Mouse (Mus musculus) forebrain, embryonic 12.5 days (tissue): ENCODE results near the gene Enpp6. TPM values are rescaled to one million over a fixed set of nuclear protein-coding genes. Genes with fewer than 3 reads are reported as not detected.

Experiments
- ATAC-seq: fragments of 200-750 bp; cut with Nextera tagmentation; 2 replicates; pipeline ENCODE4 v1.8.0; 2017; ENCODE audit warnings: moderate TSS enrichment; ENCODE audit not compliant: low FRiP score
- H3K27ac ChIP-seq: fragments of 300-500 bp; sonication (generic); 2 replicates; pipeline ENCODE4 v1.5.1; 2016; ENCODE audit warnings: mild to moderate bottlenecking
- H3K27me3 ChIP-seq: fragments of 300-500 bp; sonication (generic); 2 replicates; pipeline ENCODE4 v1.6.1; 2016; ENCODE audit warnings: mild to moderate bottlenecking
- H3K36me3 ChIP-seq: fragments of 300-500 bp; sonication (generic); replicated peaks from 2 replicates; pipeline ENCODE4 v1.6.1; 2016; ENCODE audit warnings: mild to moderate bottlenecking
- H3K4me1 ChIP-seq: fragments of 300-500 bp; sonication (generic); 2 replicates; pipeline ENCODE4 v1.6.1; 2016
- H3K4me2 ChIP-seq: fragments of 300-500 bp; sonication (generic); 2 replicates; pipeline ENCODE4 v1.6.1; 2016; ENCODE audit warnings: mild to moderate bottlenecking, moderate library complexity
- H3K4me3 ChIP-seq: fragments of 300-500 bp; sonication (generic); replicated peaks from 2 replicates; pipeline ENCODE4 v1.5.1; 2016; ENCODE audit warnings: mild to moderate bottlenecking
- H3K9ac ChIP-seq: fragments of 300-500 bp; sonication (generic); 2 replicates; pipeline ENCODE4 v1.6.1; 2016; ENCODE audit warnings: mild to moderate bottlenecking
- H3K9me3 ChIP-seq: fragments of 300-500 bp; sonication (generic); 2 replicates; pipeline ENCODE4 v1.6.1; 2016
- WGBS: fragments of 180-500 bp; shearing (Covaris S2); methylation state at CpG from one replicate; pipeline ENCODE4 v1.1.7; 2016; 5-methylcytosine and 5-hydroxymethylcytosine counted together
- polyA plus RNA-seq: library from polyadenylated mRNA; unstranded; fragments of >200 nt; fragmentation: Nextera tagmentation; extraction: Ambion mirVana; gene quantifications from 2 replicates; pipeline ENCODE4 v1.2.1, GENCODE M21; 2016

Enpp6 gene
- polyA plus RNA-seq, 1 experiment from 2014 or later, result 0.14 TPM

DNA sequence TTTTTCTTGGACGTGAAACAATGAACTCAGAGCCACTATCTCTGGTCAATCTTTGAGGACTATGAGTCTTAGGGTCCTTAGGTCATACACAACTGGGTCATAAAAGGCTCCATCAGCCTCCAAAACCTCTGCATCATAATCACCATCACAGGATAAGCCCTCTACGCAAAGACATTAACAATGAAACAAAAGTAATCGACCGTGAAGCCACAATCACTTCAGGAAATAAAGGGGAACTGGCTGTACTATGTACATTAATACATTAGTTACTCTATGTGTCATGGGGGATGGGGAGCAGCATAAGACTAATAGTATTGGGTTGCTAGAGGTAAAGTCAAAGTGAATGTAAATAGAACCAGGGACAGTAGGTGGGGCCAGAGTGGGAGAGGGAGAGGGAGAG, 59.7 kb downstream of the Enpp6 start:
- H3K4me2 ChIP-seq, result no peak overlapping the region
- no peak for ATAC-seq
- no peak overlapping the region for H3K4me3 ChIP-seq
- no peaks in the 10 kb centered on the region for H3K36me3 ChIP-seq
- no peaks in the 10 kb centered on the region for H3K4me1 ChIP-seq
- no peak overlapping the region for H3K9ac ChIP-seq
- 0 out of 2 replicates have a peak, but pooled peaks cover 4% of the 10 kb centered on the region for H3K9me3 ChIP-seq
- 81% methylated on average over 4 of the region's 4 CpGs for WGBS
- no peak overlapping the region for H3K27ac ChIP-seq
- no peaks in the 10 kb centered on the region for H3K27me3 ChIP-seq

GRCm38 (mm10) chr8:47047146-47047545, 60.5 kb downstream of the Enpp6 start:
- Histone ChIP-seq H3K4me3 (no peak overlapping the region), H3K9me3 (0 out of 2 replicates have a peak, but pooled peaks cover 4% of the 10 kb centered on the region), H3K9ac (no peak overlapping the region), H3K36me3 (no peaks in the 10 kb centered on the region), H3K4me1 (no peaks in the 10 kb centered on the region), H3K27ac (no peak overlapping the region), H3K4me2 (no peak overlapping the region), H3K27me3 (no peaks in the 10 kb centered on the region)
- WGBS, result 92% methylated on average over 2 of the region's 2 CpGs
- no peak for ATAC-seq

DNA sequence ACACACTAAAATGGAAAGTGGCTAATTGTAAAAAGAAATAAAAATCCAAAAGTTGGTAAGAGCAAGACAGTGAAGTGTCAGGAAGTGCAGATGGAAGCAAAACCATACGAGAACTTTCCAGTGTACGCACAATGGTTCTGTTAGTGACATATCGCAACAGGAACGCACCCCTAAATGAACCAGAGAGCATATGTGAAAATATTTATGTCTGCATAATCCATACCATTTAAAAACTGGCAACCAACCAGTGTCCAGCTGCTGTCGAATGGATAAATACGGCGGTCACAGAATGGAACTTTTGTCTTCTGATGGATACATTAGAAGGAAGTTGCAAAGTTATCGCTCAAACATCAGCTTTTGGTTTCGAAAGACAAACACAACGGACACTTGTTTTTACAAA, 61.9 kb downstream of the Enpp6 start:
- H3K27me3 ChIP-seq, result no peaks in the 10 kb centered on the region
- H3K36me3 ChIP-seq, result no peaks in the 10 kb centered on the region
- no peak overlapping the region for H3K27ac ChIP-seq
- WGBS, result 91% methylated on average over 10 of the region's 10 CpGs
- no peak for ATAC-seq
- 0 out of 2 replicates have a peak, but pooled peaks cover 1% of the 10 kb centered on the region for H3K9me3 ChIP-seq
- H3K9ac ChIP-seq, result no peak overlapping the region
- no peak overlapping the region for H3K4me3 ChIP-seq
- no peaks in the 10 kb centered on the region for H3K4me1 ChIP-seq
- H3K4me2 ChIP-seq, result no peak overlapping the region

DNA sequence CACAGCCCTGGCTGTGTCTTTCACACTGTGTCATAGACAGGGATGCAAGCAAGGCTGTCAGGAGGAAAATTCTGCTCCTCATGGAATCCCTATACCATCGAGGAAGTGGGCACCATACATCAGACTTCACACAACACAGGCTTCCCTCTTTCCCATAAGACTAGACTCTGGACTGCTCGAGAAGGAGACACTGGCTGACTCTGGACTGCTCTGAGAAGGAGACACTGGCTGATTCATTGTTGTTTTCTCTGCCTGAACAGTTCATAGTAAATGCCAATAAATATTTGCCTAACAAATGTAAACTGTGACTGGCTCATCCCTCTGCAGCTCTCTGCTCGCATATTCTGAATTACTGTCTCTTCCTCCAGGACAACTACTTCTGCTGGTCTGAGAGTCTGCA, 66.0 kb downstream of the Enpp6 start:
- ATAC-seq, result no peak
- H3K9ac ChIP-seq, result no peak overlapping the region
- no peaks in the 10 kb centered on the region for H3K4me1 ChIP-seq
- 83% methylated on average over 3 of the region's 3 CpGs for WGBS
- H3K36me3 ChIP-seq, result no peaks in the 10 kb centered on the region
- H3K4me2 ChIP-seq, result no peak overlapping the region
- no peak overlapping the region for H3K27ac ChIP-seq
- H3K27me3 ChIP-seq, result no peaks in the 10 kb centered on the region
- H3K9me3 ChIP-seq, result no peaks in the 10 kb centered on the region
- H3K4me3 ChIP-seq, result no peak overlapping the region

DNA sequence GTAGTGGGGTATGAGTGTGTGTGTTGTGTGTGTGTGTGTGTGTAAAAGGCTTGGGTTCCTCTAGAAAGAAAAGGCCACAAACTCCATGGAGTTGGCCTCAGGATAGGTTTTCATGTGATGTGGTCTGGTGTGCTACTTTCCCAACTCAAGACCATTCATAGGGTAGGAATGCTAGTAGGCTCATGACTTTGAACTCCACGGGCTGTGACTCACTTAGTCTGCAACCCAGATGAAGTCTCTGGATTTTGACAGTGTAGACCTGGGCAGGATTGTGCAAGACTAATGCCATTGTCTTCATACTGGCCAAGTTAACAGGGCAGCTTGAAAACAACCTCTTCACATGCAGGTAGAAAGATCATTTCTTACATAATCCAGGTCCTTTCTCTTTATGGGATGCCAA, 69.4 kb downstream of the Enpp6 start:
- Histone ChIP-seq H3K9ac (no peak overlapping the region), H3K27me3 (no peaks in the 10 kb centered on the region), H3K9me3 (no peaks in the 10 kb centered on the region), H3K36me3 (no peaks in the 10 kb centered on the region), H3K4me3 (no peak overlapping the region), H3K27ac (no peak overlapping the region), H3K4me2 (no peak overlapping the region), H3K4me1 (no peaks in the 10 kb centered on the region)
- 100% methylated on average over 1 of the region's 1 CpGs for WGBS
- ATAC-seq, result no peak

DNA sequence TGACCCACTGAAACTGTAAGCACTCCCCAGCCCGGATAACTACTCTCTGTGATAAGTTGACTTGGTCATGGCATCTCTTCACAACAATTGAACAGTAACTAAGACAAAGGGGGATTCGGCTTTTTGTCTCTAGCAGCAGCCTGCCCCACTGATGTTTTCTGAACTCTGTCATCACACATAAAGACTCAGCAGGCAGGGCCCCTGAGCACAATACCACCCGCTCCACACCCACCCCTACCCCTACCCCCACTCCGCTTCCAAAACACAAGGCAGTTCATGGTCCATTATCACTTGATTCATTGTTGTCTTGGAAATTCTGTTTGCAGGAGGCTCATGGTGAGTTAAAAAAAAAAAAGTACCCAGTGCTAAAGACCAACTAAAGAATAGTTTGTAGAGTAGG, 71.8 kb downstream of the Enpp6 start:
- H3K4me3 ChIP-seq, result no peak overlapping the region
- no peak overlapping the region for H3K9ac ChIP-seq
- WGBS, result 63% methylated on average over 4 of the region's 4 CpGs
- no peaks in the 10 kb centered on the region for H3K4me1 ChIP-seq
- H3K9me3 ChIP-seq, result no peaks in the 10 kb centered on the region
- no peak for ATAC-seq
- no peak overlapping the region for H3K4me2 ChIP-seq
- no peaks in the 10 kb centered on the region for H3K27me3 ChIP-seq
- no peaks in the 10 kb centered on the region for H3K36me3 ChIP-seq
- H3K27ac ChIP-seq, result no peak overlapping the region

DNA sequence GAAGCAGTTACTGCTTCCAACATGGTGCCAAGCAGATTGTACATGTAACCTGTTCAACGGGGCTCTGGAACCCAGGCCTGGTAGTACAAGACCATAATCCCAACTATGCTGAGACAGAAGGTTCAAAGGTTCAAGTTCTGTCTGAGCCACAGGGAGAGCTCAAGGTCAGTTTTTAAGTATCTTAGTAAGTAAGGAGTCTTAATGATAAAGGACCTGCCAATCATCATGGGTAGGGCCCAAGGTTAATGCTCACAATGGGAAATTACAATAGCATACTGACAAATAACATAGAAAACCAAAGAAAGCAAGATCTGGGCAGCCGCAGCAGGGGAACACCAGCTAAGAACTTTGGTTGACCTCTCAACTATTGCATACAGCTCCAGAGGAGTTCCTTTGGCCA, 72.3 kb downstream of the Enpp6 start:
- Histone ChIP-seq H3K36me3 (no peaks in the 10 kb centered on the region), H3K4me3 (no peak overlapping the region), H3K27me3 (no peaks in the 10 kb centered on the region), H3K9me3 (no peaks in the 10 kb centered on the region), H3K4me1 (no peaks in the 10 kb centered on the region), H3K4me2 (no peak overlapping the region), H3K9ac (no peak overlapping the region), H3K27ac (no peak overlapping the region)
- ATAC-seq, result no peak
- WGBS, result 80% methylated on average over 2 of the region's 2 CpGs

GRCm38 (mm10) chr8:47061105-47061720, 74.5 kb downstream of the Enpp6 start:
- H3K4me3 ChIP-seq, result no peak overlapping the region
- H3K9me3 ChIP-seq, result no peaks in the 10 kb centered on the region
- H3K27me3 ChIP-seq, result no peaks in the 10 kb centered on the region
- ATAC-seq, result no peak
- H3K36me3 ChIP-seq, result no peaks in the 10 kb centered on the region
- WGBS, result 81% methylated on average over 7 of the region's 7 CpGs
- H3K4me2 ChIP-seq, result no peak overlapping the region
- H3K4me1 ChIP-seq, result no peaks in the 10 kb centered on the region
- no peak overlapping the region for H3K27ac ChIP-seq
- H3K9ac ChIP-seq, result no peak overlapping the region

DNA sequence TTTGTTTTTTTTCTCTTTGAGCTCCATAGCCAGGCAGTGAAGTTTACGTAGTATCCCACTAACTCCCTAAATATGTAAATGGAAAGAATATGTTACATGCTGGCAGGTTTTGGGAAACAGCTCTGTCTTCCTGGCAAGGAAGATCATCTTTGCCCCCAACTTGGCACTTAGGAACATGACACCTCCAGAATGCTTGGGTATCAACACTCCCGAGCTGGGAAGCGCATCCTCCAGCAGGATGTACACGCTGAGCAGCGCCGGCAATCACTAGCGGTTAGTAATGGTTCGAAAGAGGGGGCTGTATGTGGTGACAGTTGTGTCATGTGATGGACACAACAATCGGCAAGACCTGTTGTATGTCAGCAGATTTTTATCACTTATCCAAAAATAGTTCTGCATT, 80.4 kb downstream of the Enpp6 start:
- Histone ChIP-seq H3K9me3 (no peaks in the 10 kb centered on the region), H3K27me3 (no peaks in the 10 kb centered on the region), H3K4me3 (no peak overlapping the region), H3K36me3 (no peaks in the 10 kb centered on the region), H3K27ac (no peak overlapping the region), H3K4me1 (no peaks in the 10 kb centered on the region), H3K4me2 (no peak overlapping the region), H3K9ac (no peak overlapping the region)
- WGBS, result 93% methylated on average over 9 of the region's 9 CpGs
- ATAC-seq, result no peak

DNA sequence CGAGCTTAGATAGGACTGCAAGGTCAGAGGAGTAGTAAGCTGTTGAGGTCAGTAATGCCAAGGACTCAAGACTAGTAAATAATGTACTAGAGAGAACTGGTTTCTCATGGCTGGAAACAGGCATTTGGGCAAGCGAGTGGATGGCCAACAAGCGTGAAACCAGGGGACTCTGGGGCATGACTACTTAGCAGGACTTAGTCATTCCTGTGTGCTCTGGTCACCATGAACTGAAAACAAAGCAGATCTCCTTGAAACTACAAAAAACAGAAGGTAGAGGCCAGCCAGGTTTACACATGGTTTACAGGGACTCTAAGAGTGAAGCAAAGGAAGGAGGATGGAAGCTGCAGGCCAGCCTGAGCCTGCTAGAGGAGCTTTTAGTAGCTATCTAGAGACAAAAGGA, 82.9 kb downstream of the Enpp6 start:
- H3K36me3 ChIP-seq, result no peaks in the 10 kb centered on the region
- no peak for ATAC-seq
- H3K4me3 ChIP-seq, result no peak overlapping the region
- 81% methylated on average over 3 of the region's 3 CpGs for WGBS
- H3K27ac ChIP-seq, result no peak overlapping the region
- no peaks in the 10 kb centered on the region for H3K27me3 ChIP-seq
- no peak overlapping the region for H3K4me2 ChIP-seq
- H3K9me3 ChIP-seq, result peaks cover 3% of the 10 kb centered on the region; the same call in 1 of the 2 replicates
- H3K4me1 ChIP-seq, result no peaks in the 10 kb centered on the region
- H3K9ac ChIP-seq, result no peak overlapping the region

GRCm38 (mm10) chr8:47072001-47072400, 85.3 kb downstream of the Enpp6 start:
- Histone ChIP-seq H3K4me3 (no peak overlapping the region), H3K9me3 (peaks cover 3% of the 10 kb centered on the region), H3K36me3 (no peaks in the 10 kb centered on the region), H3K4me2 (no peak overlapping the region), H3K27me3 (no peaks in the 10 kb centered on the region), H3K4me1 (no peaks in the 10 kb centered on the region), H3K27ac (no peak overlapping the region), H3K9ac (no peak overlapping the region)
- ATAC-seq, result no peak
- 88% methylated on average over 5 of the region's 5 CpGs for WGBS

DNA sequence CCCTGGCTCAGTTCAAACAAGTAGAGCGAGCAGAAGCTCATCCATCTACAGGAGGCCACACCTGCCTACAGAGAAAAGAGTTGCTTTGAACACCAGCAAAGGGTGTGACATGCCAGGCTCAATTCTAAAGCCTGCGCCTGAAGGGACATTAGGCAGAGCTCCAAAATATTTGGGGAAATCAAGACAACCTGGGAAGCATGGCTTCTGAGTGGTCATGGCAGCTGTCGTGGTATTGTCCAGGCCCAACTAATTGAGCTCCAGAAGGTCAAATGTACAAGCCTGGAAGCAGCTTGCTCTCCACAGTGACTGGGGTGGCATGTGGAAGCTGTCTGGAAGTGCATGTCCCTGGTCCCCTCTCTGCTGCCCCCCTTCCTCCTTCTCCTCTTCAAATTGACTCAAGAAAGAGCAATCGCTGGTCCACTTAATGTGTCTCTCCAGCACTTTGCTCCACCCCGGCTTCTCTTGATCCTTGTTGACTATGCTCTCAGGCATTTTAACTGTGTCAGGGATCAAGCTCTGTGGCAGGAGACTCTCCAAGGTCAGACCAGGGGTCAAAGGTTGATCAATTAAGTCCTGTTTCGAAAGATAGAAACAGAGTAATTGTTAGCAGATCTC, 89.4 kb downstream of the Enpp6 start:
- no peak overlapping the region for H3K4me3 ChIP-seq
- H3K27me3 ChIP-seq, result no peaks in the 10 kb centered on the region
- H3K4me2 ChIP-seq, result no peak overlapping the region
- H3K36me3 ChIP-seq, result no peaks in the 10 kb centered on the region
- H3K4me1 ChIP-seq, result no peaks in the 10 kb centered on the region
- no peak overlapping the region for H3K9ac ChIP-seq
- ATAC-seq, result no peak
- H3K9me3 ChIP-seq, result peaks cover 3% of the 10 kb centered on the region
- 83% methylated on average over 6 of the region's 6 CpGs for WGBS
- H3K27ac ChIP-seq, result no peak overlapping the region

DNA sequence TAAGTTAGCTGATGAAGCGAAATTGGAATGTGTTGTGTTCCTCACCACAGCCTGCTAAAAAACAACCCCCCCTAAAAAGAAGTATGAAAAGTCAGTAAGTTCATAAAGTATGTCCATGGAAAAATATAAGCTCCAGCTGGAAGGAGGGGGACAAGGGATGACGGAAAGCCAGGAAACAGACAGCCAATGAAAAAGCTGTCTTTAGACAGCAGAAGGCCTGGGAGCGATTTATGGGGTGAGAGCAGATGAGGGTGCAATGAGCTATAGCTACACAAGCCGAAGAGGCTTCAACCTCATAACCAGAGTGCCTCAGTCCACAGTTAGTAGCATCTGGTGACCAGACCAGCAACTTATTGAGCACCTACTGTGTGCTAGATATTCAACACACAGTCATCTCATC, 93.3 kb downstream of the Enpp6 start:
- ATAC-seq, result no peak
- Histone ChIP-seq H3K27me3 (no peaks in the 10 kb centered on the region), H3K9me3 (no peaks in the 10 kb centered on the region; the same call in 1 of the 2 replicates), H3K4me1 (no peaks in the 10 kb centered on the region), H3K4me2 (no peak overlapping the region), H3K27ac (no peak overlapping the region), H3K9ac (no peak overlapping the region), H3K36me3 (no peaks in the 10 kb centered on the region), H3K4me3 (no peak overlapping the region)
- WGBS, result 84% methylated on average over 4 of the region's 4 CpGs
